Mouse (Mus musculus): ENCODE results near the gene Socs1.

GRCm38 (mm10) chr16:10736364-10736763 is 49.0 kb downstream of the Socs1 start:
- no peak for TF ChIP-seq ZNF384 (IDR thresholded peaks at IDR 0.05; ENCODE audit: low read depth, low read length)
- no peak for TF ChIP-seq MAFK (IDR thresholded peaks at IDR 0.05; ENCODE audit: insufficient read depth, low read depth, low read length)

Data from ES-E14 (cell line).